Mouse (Mus musculus): ENCODE data around the gene Sh3tc1. TPM values are rescaled to one million over a fixed set of nuclear protein-coding genes. Genes with fewer than 3 reads are reported as not detected.

Sh3tc1 gene
- polyA plus RNA-seq, 1 experiment from 2014 or later = 2.3 TPM

DNA sequence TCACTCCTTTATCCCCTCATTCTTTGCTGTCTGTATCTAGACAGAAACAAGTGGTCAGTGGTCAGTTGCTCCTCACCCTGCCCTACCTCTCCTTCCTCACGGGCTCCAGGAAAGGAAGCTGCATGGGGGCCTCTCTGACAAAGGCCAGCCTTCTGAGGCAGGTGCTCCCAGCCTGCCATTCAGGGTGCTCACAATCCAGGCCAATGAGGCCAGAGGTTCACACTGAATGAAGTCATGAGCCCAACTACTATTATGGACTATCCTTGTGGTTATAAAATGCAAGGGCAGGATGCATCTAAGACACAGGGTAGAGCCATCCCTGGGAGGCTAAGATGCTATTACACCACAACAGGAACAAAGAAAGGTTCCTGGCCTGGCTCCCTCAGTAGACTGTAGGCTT lies 9.2 kb downstream of the Sh3tc1 start:
- H3K4me2 ChIP-seq = no peak overlapping the region
- H3K9me3 ChIP-seq (ENCODE audit: control insufficient read depth, low read length) = no peaks in the 10 kb centered on the region
- H3K4me3 ChIP-seq (ENCODE audit: low read depth, low read length) = no peak overlapping the region
- ATAC-seq (ENCODE audit: low FRiP score) = no peak
- no peak overlapping the region for H3K9ac ChIP-seq (ENCODE audit: low read length)
- H3K27ac ChIP-seq (ENCODE audit: low read depth, low read length) = no peak overlapping the region
- no peaks in the 10 kb centered on the region for H3K4me1 ChIP-seq (ENCODE audit: control insufficient read depth, insufficient read depth, low read length)
- no peak for DNase-seq (ENCODE audit: low spot score, missing footprints)
- WGBS = 93% methylated on average over 1 of the region's 1 CpGs
- H3K27me3 ChIP-seq (ENCODE audit: control insufficient read depth, insufficient read depth, low read length) = no peaks in the 10 kb centered on the region
- no peaks in the 10 kb centered on the region for H3K36me3 ChIP-seq (ENCODE audit: control insufficient read depth, insufficient read depth, low read length)

DNA sequence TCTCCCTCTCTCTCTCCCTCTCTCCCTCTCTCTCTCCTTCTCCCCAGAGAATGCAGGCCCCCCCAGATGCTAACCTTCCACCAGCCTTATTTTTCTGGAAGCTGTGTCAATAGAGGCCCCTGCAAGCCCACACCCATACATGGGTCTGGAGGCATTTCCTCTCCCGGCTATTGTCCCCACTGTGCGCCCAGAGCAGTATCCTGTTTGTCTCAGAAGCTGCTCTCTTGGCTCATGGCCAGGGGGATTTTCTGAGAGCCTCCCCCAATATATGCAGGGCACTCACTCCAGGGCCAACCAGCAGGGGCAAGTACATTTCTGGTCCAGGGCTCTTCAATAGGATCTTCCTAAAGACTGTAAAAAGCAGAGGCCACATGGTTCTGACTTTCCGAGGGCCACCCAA lies 9.9 kb downstream of the Sh3tc1 start:
- Histone ChIP-seq H3K4me1 (ENCODE audit: control insufficient read depth, insufficient read depth, low read length) (no peaks in the 10 kb centered on the region), H3K9me3 (ENCODE audit: control insufficient read depth, low read length) (no peaks in the 10 kb centered on the region), H3K36me3 (ENCODE audit: control insufficient read depth, insufficient read depth, low read length) (no peaks in the 10 kb centered on the region), H3K27me3 (ENCODE audit: control insufficient read depth, insufficient read depth, low read length) (no peaks in the 10 kb centered on the region), H3K27ac (ENCODE audit: low read depth, low read length) (no peak overlapping the region), H3K4me2 (no peak overlapping the region), H3K4me3 (ENCODE audit: low read depth, low read length) (no peak overlapping the region), H3K9ac (ENCODE audit: low read length) (no peak overlapping the region)
- 77% methylated on average over 3 of the region's 3 CpGs for WGBS
- DNase-seq (ENCODE audit: low spot score, missing footprints) (no peak), ATAC-seq (ENCODE audit: low FRiP score) (no peak)

DNA sequence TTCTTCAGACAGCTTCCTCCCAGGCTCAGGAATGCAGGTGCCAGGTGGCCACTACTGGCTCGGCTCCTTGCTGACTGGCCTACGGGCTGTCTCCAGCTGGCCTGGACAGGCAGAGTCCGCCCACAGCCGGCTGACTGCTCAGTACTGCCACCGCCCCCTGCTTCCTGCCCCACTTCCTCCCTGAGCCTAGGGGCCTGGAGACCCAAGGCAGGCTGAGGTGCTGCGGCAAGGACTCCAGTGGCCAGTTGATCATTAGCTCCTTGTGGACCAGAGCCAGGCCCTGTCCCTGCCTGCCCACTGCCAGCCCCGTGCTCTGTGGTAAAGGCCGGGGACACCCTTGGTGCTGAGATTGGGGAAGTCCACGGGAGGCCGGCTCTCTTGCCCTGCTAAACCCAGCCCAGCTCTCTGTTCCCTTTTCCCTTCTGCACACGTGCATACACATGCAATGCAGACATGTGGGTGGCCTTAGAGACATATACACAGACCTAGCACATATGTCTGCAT lies 10.8 kb downstream of the Sh3tc1 start:
- Histone ChIP-seq H3K4me3 (ENCODE audit: low read depth, low read length) (no peak overlapping the region), H3K27me3 (ENCODE audit: control insufficient read depth, insufficient read depth, low read length) (no peaks in the 10 kb centered on the region), H3K4me1 (ENCODE audit: control insufficient read depth, insufficient read depth, low read length) (no peaks in the 10 kb centered on the region), H3K36me3 (ENCODE audit: control insufficient read depth, insufficient read depth, low read length) (no peaks in the 10 kb centered on the region), H3K9ac (ENCODE audit: low read length) (no peak overlapping the region), H3K9me3 (ENCODE audit: control insufficient read depth, low read length) (no peaks in the 10 kb centered on the region), H3K4me2 (no peak overlapping the region), H3K27ac (ENCODE audit: low read depth, low read length) (no peak overlapping the region)
- 67% methylated on average over 11 of the region's 11 CpGs for WGBS
- no peak for DNase-seq (ENCODE audit: low spot score, missing footprints)
- ATAC-seq (ENCODE audit: low FRiP score) = no peak; the same call in 1 of the 2 replicates

DNA sequence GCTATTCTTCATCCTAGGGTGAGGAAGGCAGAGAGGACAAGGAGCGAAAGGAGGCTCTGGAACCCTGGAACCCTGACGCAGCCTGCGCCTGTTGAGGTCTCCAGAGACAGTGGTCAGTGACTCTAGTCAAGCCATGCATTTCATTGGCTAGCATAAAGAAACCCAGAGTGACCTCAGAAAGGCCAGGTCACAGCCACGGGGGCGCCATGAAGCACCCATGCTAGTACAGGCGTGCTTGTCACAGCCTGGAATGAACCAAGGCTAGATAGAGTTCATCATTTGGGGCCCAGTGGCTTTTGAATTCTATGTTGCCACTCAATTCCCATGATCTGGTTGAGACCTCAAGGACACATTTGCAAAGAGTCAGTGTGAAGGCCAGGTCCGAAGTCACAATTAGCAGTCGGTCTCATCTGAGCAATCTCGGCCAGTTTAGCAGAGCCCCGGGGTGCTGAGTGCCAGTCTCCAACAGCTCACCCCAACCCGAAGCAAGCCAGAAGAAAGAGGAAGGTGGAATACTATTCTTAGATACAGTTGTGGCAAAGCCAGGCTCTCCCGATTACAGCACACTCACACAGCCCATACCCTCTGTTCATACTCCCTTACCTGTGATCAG lies 11.3 kb downstream of the Sh3tc1 start:
- ATAC-seq (ENCODE audit: low FRiP score) (no peak), DNase-seq (ENCODE audit: low spot score, missing footprints) (no peak)
- Histone ChIP-seq H3K27me3 (ENCODE audit: control insufficient read depth, insufficient read depth, low read length) (no peaks in the 10 kb centered on the region), H3K4me2 (no peak overlapping the region), H3K27ac (ENCODE audit: low read depth, low read length) (no peak overlapping the region), H3K4me3 (ENCODE audit: low read depth, low read length) (no peak overlapping the region), H3K9ac (ENCODE audit: low read length) (no peak overlapping the region), H3K9me3 (ENCODE audit: control insufficient read depth, low read length) (no peaks in the 10 kb centered on the region), H3K36me3 (ENCODE audit: control insufficient read depth, insufficient read depth, low read length) (no peaks in the 10 kb centered on the region), H3K4me1 (ENCODE audit: control insufficient read depth, insufficient read depth, low read length) (no peaks in the 10 kb centered on the region)
- WGBS = 86% methylated on average over 12 of the region's 12 CpGs

DNA sequence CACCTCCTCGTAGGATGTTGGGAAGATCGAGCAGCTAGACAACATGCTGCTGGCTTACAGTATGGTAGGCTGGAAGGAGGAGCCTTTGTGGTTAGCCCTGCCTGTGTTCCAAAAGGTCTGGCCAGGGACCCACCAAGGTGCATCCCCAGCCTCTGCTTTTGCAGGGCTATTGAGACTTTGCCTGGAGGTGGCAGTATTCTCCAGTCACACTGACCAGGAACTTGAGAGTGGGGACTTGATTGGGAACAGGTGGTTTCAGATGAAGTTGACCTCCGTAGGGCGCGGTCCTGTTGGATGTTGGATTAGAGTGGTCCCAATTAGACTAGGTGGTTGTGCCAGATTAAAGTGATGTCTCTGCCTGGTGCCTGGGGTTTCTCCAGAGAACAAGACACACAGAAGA lies 12.3 kb downstream of the Sh3tc1 start:
- Histone ChIP-seq H3K9ac (ENCODE audit: low read length) (no peak overlapping the region), H3K4me3 (ENCODE audit: low read depth, low read length) (no peak overlapping the region), H3K4me1 (ENCODE audit: control insufficient read depth, insufficient read depth, low read length) (no peaks in the 10 kb centered on the region), H3K27ac (ENCODE audit: low read depth, low read length) (no peak overlapping the region), H3K9me3 (ENCODE audit: control insufficient read depth, low read length) (no peaks in the 10 kb centered on the region), H3K4me2 (no peak overlapping the region), H3K27me3 (ENCODE audit: control insufficient read depth, insufficient read depth, low read length) (no peaks in the 10 kb centered on the region), H3K36me3 (ENCODE audit: control insufficient read depth, insufficient read depth, low read length) (no peaks in the 10 kb centered on the region)
- ATAC-seq (ENCODE audit: low FRiP score) = no peak
- WGBS = 93% methylated on average over 5 of the region's 5 CpGs
- DNase-seq (ENCODE audit: low spot score, missing footprints) = no peak

DNA sequence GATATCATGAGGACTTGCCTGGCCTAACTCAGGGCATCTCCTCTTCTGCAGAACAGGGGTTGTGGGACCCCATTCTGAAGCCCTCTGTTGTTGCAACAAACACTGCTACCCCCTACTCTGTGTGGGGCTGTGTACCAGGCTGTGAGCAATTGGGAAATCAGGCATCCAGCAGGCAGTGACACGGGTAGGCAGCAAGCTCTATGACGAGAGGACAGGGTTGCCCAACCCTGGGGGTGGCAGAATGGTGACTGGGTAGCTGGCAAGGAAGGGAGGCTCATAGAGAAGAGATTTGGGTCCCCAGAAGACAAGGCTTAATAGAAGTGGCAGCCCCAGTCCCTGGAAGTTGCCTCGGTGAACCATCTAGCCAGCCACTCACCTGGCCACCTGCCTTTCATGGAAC lies 13.9 kb downstream of the Sh3tc1 start:
- DNase-seq (ENCODE audit: low spot score, missing footprints) (no peak), ATAC-seq (ENCODE audit: low FRiP score) (no peak)
- H3K4me1 ChIP-seq (ENCODE audit: control insufficient read depth, insufficient read depth, low read length) = no peaks in the 10 kb centered on the region
- H3K9ac ChIP-seq (ENCODE audit: low read length) = no peak overlapping the region
- H3K27ac ChIP-seq (ENCODE audit: low read depth, low read length) = no peak overlapping the region
- no peak overlapping the region for H3K4me3 ChIP-seq (ENCODE audit: low read depth, low read length)
- WGBS = 78% methylated on average over 3 of the region's 3 CpGs
- no peaks in the 10 kb centered on the region for H3K27me3 ChIP-seq (ENCODE audit: control insufficient read depth, insufficient read depth, low read length)
- H3K9me3 ChIP-seq (ENCODE audit: control insufficient read depth, low read length) = no peaks in the 10 kb centered on the region
- no peak overlapping the region for H3K4me2 ChIP-seq
- no peaks in the 10 kb centered on the region for H3K36me3 ChIP-seq (ENCODE audit: control insufficient read depth, insufficient read depth, low read length)

DNA sequence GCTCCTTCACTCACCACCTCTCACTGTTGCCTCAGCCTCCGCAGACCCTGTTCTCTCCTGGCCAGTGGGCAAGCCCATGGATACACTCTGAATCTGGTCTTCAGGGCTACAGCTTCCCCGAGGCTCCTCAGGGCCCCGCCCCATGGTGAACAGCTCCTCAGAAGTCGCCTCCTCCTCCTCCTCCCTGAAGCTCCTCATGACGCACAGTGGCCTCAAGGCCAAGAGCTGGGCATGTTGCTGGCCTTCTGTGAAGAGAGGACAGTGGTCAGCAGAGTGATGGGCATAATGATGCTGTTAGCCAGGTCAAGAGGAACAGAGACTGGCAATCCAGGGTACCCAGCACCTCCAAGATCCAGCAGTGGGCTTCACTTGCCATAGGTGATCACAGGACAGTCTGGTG lies 15.9 kb downstream of the Sh3tc1 start:
- ATAC-seq (ENCODE audit: low FRiP score) (no peak), DNase-seq (ENCODE audit: low spot score, missing footprints) (no peak)
- Histone ChIP-seq H3K9me3 (ENCODE audit: control insufficient read depth, low read length) (no peaks in the 10 kb centered on the region), H3K4me3 (ENCODE audit: low read depth, low read length) (no peak overlapping the region), H3K4me1 (ENCODE audit: control insufficient read depth, insufficient read depth, low read length) (no peaks in the 10 kb centered on the region), H3K27ac (ENCODE audit: low read depth, low read length) (no peak overlapping the region), H3K9ac (ENCODE audit: low read length) (no peak overlapping the region), H3K36me3 (ENCODE audit: control insufficient read depth, insufficient read depth, low read length) (no peaks in the 10 kb centered on the region), H3K27me3 (ENCODE audit: control insufficient read depth, insufficient read depth, low read length) (no peaks in the 10 kb centered on the region), H3K4me2 (no peak overlapping the region)
- WGBS = 78% methylated on average over 5 of the region's 5 CpGs

GRCm38 (mm10) chr5:35722654-35723053 lies 17.1 kb downstream of the Sh3tc1 start:
- DNase-seq (ENCODE audit: low spot score, missing footprints) (no peak), ATAC-seq (ENCODE audit: low FRiP score) (no peak)
- no peak overlapping the region for H3K9ac ChIP-seq (ENCODE audit: low read length)
- H3K27me3 ChIP-seq (ENCODE audit: control insufficient read depth, insufficient read depth, low read length) = no peaks in the 10 kb centered on the region
- no peaks in the 10 kb centered on the region for H3K36me3 ChIP-seq (ENCODE audit: control insufficient read depth, insufficient read depth, low read length)
- no peaks in the 10 kb centered on the region for H3K9me3 ChIP-seq (ENCODE audit: control insufficient read depth, low read length)
- H3K27ac ChIP-seq (ENCODE audit: low read depth, low read length) = no peak overlapping the region
- H3K4me1 ChIP-seq (ENCODE audit: control insufficient read depth, insufficient read depth, low read length) = no peaks in the 10 kb centered on the region
- 51% methylated on average over 2 of the region's 2 CpGs for WGBS
- H3K4me2 ChIP-seq = no peak overlapping the region
- no peak overlapping the region for H3K4me3 ChIP-seq (ENCODE audit: low read depth, low read length)

GRCm38 (mm10) chr5:35721933-35722332 lies 17.9 kb downstream of the Sh3tc1 start:
- Histone ChIP-seq H3K4me2 (no peak overlapping the region), H3K4me1 (ENCODE audit: control insufficient read depth, insufficient read depth, low read length) (no peaks in the 10 kb centered on the region), H3K27me3 (ENCODE audit: control insufficient read depth, insufficient read depth, low read length) (no peaks in the 10 kb centered on the region), H3K9ac (ENCODE audit: low read length) (no peak overlapping the region), H3K27ac (ENCODE audit: low read depth, low read length) (no peak overlapping the region), H3K9me3 (ENCODE audit: control insufficient read depth, low read length) (no peaks in the 10 kb centered on the region), H3K4me3 (ENCODE audit: low read depth, low read length) (no peak overlapping the region), H3K36me3 (ENCODE audit: control insufficient read depth, insufficient read depth, low read length) (no peaks in the 10 kb centered on the region)
- no peak for ATAC-seq (ENCODE audit: low FRiP score)
- no peak for DNase-seq (ENCODE audit: low spot score, missing footprints)
- 95% methylated on average over 2 of the region's 2 CpGs for WGBS

Measured in midbrain, embryonic 11.5 days (tissue).